Mouse (Mus musculus) heart, postnatal 0 days (tissue): Measurements from ENCODE around the gene Hmbs.

Experiments
- CTCF ChIP-seq: IDR thresholded peaks from 2 replicates; pipeline ENCODE4 v1.5.1; 2016; ENCODE audit warnings: antibody characterized with exemption, control low read depth, low read depth
- EP300 ChIP-seq: IDR thresholded peaks from 2 replicates; pipeline ENCODE4 v1.6.1; 2016; ENCODE audit warnings: antibody characterized with exemption, low read depth

GRCm38 (mm10) chr9:44336093-44336406 lies 8.0 kb downstream of the Hmbs start:
- no peak for TF ChIP-seq CTCF
- no peak for TF ChIP-seq EP300
